Mouse (Mus musculus) hindbrain, embryonic 11.5 days (tissue): Measurements from ENCODE around the gene Gimap8. TPM values are rescaled to one million over a fixed set of nuclear protein-coding genes. Genes with fewer than 3 reads are reported as not detected.

Experiments
- polyA plus RNA-seq: library from polyadenylated mRNA; unstranded; fragments of >200 nt; fragmentation: Nextera tagmentation; extraction: Ambion mirVana; gene quantifications from 2 replicates; pipeline ENCODE4 v1.2.1, GENCODE M21; 2014

Gene Gimap8
- polyA plus RNA-seq, 1 experiment from 2014 or later = 0.37 TPM

Other genes with a start within 250 kb of the Gimap8 start
- gene Zfp467, start 201.4 kb upstream of the Gimap8 start, polyA plus RNA-seq = 13.3 and 14.9 TPM in 2 replicates
- gene Sspo, start 199.0 kb upstream of the Gimap8 start, polyA plus RNA-seq = 0.05 and 0.17 TPM in 2 replicates
- gene Atp6v0e2, start 109.6 kb upstream of the Gimap8 start, polyA plus RNA-seq = 55.1 and 59.0 TPM in 2 replicates
- gene Lrrc61, start 92.4 kb upstream of the Gimap8 start, polyA plus RNA-seq = 13.9 and 17.2 TPM in 2 replicates
- gene Rarres2, start 74.4 kb upstream of the Gimap8 start, polyA plus RNA-seq = 2.0 and 2.5 TPM in 2 replicates
- not detected in 2 replicates for gene Gm45021, start 57.6 kb upstream of the Gimap8 start, polyA plus RNA-seq
- 35.3 and 37.8 TPM in 2 replicates for gene Repin1, start 53.4 kb upstream of the Gimap8 start, polyA plus RNA-seq
- gene Gm44965, start 53.3 kb upstream of the Gimap8 start, polyA plus RNA-seq = not detected in 2 replicates
- gene Zfp775, start 45.2 kb upstream of the Gimap8 start, polyA plus RNA-seq = 7.7 and 11.0 TPM in 2 replicates
- 1.1 and 1.2 TPM in 2 replicates for gene AI854703, start 20.5 kb upstream of the Gimap8 start, polyA plus RNA-seq
- gene Gimap9, start 28.9 kb downstream of the Gimap8 start, polyA plus RNA-seq = 4.2 and 4.8 TPM in 2 replicates
- 3.3 and 5.6 TPM in 2 replicates for gene Gimap4, start 37.3 kb downstream of the Gimap8 start, polyA plus RNA-seq
- gene Gimap6, start 61.0 kb downstream of the Gimap8 start, polyA plus RNA-seq = 10.7 and 11.5 TPM in 2 replicates
- gene Gm28053, start 71.4 kb downstream of the Gimap8 start, polyA plus RNA-seq = not detected in 2 replicates
- gene Gimap7, start 71.4 kb downstream of the Gimap8 start, polyA plus RNA-seq = 0.11 TPM in 1 of 2 replicates, not detected in the other
- 5.0 and 6.1 TPM in 2 replicates for gene Gimap1, start 91.8 kb downstream of the Gimap8 start, polyA plus RNA-seq
- gene Gimap5, start 99.0 kb downstream of the Gimap8 start, polyA plus RNA-seq = 0.49 and 0.92 TPM in 2 replicates
- 0.17 TPM in 1 of 2 replicates, not detected in the other for gene Gimap3, start 123.6 kb downstream of the Gimap8 start, polyA plus RNA-seq
- 25.7 and 26.0 TPM in 2 replicates for gene Tmem176a, start 193.7 kb downstream of the Gimap8 start, polyA plus RNA-seq
- gene Tmem176b, start 194.3 kb downstream of the Gimap8 start, polyA plus RNA-seq = 66.7 and 72.5 TPM in 2 replicates
- not detected in 2 replicates for gene Aoc1, start 225.7 kb downstream of the Gimap8 start, polyA plus RNA-seq